Mouse (Mus musculus) heart, postnatal 0 days (tissue): ENCODE data around the gene Heatr5a. TPM values are rescaled to one million over a fixed set of nuclear protein-coding genes. Genes with fewer than 3 reads are reported as not detected.
A peak's percentile ranks its signal among the peaks of the same experiment; 100 is the strongest.

Source experiments
- ATAC-seq: fragments of 200-750 bp; cut with Nextera tagmentation; 2 replicates; pipeline ENCODE4 v1.8.0; 2017; ENCODE audit warnings: low read depth, moderate number of reproducible peaks, moderate library complexity; ENCODE audit not compliant: insufficient read depth
- DNase-seq: peaks from one replicate; pipeline ENCODE4 v3.0.0-alpha.2; 2016; ENCODE audit warnings: low spot score
- H3K27ac ChIP-seq: fragments of 300-500 bp; sonication (generic); 2 replicates; pipeline ENCODE4 v1.5.1; 2014; ENCODE audit warnings: low read depth, mild to moderate bottlenecking
- H3K27me3 ChIP-seq: fragments of 300-500 bp; sonication (generic); 2 replicates; pipeline ENCODE4 v1.6.1; 2014; ENCODE audit warnings: low read length, mixed read lengths; ENCODE audit not compliant: control insufficient read depth, insufficient read depth
- H3K36me3 ChIP-seq: fragments of 300-500 bp; sonication (generic); replicated peaks from 2 replicates; pipeline ENCODE4 v1.6.1; 2014; ENCODE audit warnings: low read length, mixed read lengths; ENCODE audit not compliant: control insufficient read depth, insufficient read depth
- H3K4me1 ChIP-seq: fragments of 300-500 bp; sonication (generic); 2 replicates; pipeline ENCODE4 v1.6.1; 2014; ENCODE audit warnings: antibody characterized with exemption; ENCODE audit not compliant: control insufficient read depth, insufficient read depth
- H3K4me2 ChIP-seq: fragments of 300-500 bp; sonication (generic); 2 replicates; pipeline ENCODE4 v1.6.1; 2014; ENCODE audit warnings: low read depth, mild to moderate bottlenecking, low read length, moderate library complexity
- H3K4me3 ChIP-seq: fragments of 300-500 bp; sonication (generic); 2 replicates; pipeline ENCODE4 v1.5.1; 2014; ENCODE audit warnings: low read depth, low read length
- H3K9ac ChIP-seq: fragments of 300-500 bp; sonication (generic); replicated peaks from 2 replicates; pipeline ENCODE4 v1.6.1; 2014; ENCODE audit warnings: low read depth, low read length, mixed read lengths
- H3K9me3 ChIP-seq: fragments of 300-500 bp; sonication (generic); replicated peaks from 2 replicates; pipeline ENCODE4 v1.6.1; 2016; ENCODE audit warnings: low read length; ENCODE audit not compliant: control insufficient read depth
- CTCF ChIP-seq: IDR thresholded peaks from 2 replicates; pipeline ENCODE4 v1.5.1; 2016; ENCODE audit warnings: antibody characterized with exemption, control low read depth, low read depth
- EP300 ChIP-seq: IDR thresholded peaks from 2 replicates; pipeline ENCODE4 v1.6.1; 2016; ENCODE audit warnings: antibody characterized with exemption, low read depth
- WGBS: fragments of 180-500 bp; shearing (Covaris S2); extraction: QIAGEN DNeasy Blood & Tissue Kit; methylation state at CpG from one replicate; pipeline ENCODE4 v1.1.7; 2014; 5-methylcytosine and 5-hydroxymethylcytosine counted together
- polyA plus RNA-seq: library from polyadenylated mRNA; unstranded; fragments of >200 nt; fragmentation: Nextera tagmentation; extraction: Ambion mirVana; gene quantifications from 2 replicates; pipeline ENCODE4 v1.2.1, GENCODE M21; 2015
- total RNA-seq: library from RNA; depleted of rRNA; stranded (reverse); fragments of >200 nt; gene quantifications from 2 replicates; pipeline ENCODE4 v1.2.3, GENCODE M21; 2014; ENCODE audit warnings: low replicate concordance; rRNA removed

Heatr5a gene
- total and polyA plus RNA-seq, 2 experiments from 2014 or later, result 3.7 to 41.9 TPM

DNA sequence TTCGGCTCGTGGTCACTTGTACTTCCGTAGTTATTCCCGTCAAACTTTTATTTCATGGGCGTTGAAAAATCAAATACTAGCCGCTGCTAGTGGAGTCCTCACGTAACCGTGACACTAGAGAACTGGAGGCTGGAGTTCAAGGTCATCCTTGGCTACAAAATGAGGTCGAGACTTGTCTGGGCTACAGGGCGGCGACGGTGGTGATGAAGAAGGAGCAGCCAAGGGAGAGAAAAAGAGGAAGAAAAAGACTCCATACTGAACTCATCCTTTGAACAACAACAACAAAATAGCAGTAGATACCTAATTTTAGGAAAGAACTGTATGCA is 141.1 kb downstream of the Heatr5a start:
- no peak for TF ChIP-seq CTCF
- TF ChIP-seq EP300, result no peak
- Histone ChIP-seq H3K9me3 (no peaks in the 10 kb centered on the region), H3K27ac (peak overlapping the region; percentile 99), H3K4me3 (peak overlapping the region; percentile 96), H3K4me2 (peak overlapping the region; percentile 93), H3K4me1 (peaks cover 13% of the 10 kb centered on the region), H3K36me3 (peaks cover 9% of the 10 kb centered on the region; the same call in 1 of the 2 replicates), H3K27me3 (no peaks in the 10 kb centered on the region), H3K9ac (peak overlapping the region; percentile 98)
- DNase-seq (no peak), ATAC-seq (no peak)
- 1% methylated on average over 12 of the region's 12 CpGs for WGBS

- H3K4me3 ChIP-seq, result peak within 1 kb of the TSS; percentile 96
- H3K27me3 ChIP-seq, result no peaks in the 10 kb centered on the region
- peaks cover 13% of the 10 kb centered on the region for H3K4me1 ChIP-seq
- under 1% methylated on average over 76 of the region's 114 CpGs for WGBS
- H3K27ac ChIP-seq, result peak within 1 kb of the TSS; percentile 99
- H3K9me3 ChIP-seq, result no peaks in the 10 kb centered on the region
- peak; percentile 92 for ATAC-seq
- peak; percentile 76 for DNase-seq
- peak within 1 kb of the TSS; percentile 98 for H3K9ac ChIP-seq
- TF ChIP-seq CTCF (peak; percentile 11; the same call in 1 of the 2 replicates), EP300 (no peak; the same call in 1 of the 2 replicates)
- peaks cover 15% of the 10 kb centered on the region; the same call in 1 of the 2 replicates for H3K36me3 ChIP-seq
- peak within 1 kb of the TSS; percentile 93 for H3K4me2 ChIP-seq
Measured at GRCm38 (mm10) chr12:51829290-51830076, 141.6 kb downstream of the Heatr5a start, which contains the start of gene Hectd1. TSS of gene Hectd1 (minus strand) at chr12:51829536.

DNA sequence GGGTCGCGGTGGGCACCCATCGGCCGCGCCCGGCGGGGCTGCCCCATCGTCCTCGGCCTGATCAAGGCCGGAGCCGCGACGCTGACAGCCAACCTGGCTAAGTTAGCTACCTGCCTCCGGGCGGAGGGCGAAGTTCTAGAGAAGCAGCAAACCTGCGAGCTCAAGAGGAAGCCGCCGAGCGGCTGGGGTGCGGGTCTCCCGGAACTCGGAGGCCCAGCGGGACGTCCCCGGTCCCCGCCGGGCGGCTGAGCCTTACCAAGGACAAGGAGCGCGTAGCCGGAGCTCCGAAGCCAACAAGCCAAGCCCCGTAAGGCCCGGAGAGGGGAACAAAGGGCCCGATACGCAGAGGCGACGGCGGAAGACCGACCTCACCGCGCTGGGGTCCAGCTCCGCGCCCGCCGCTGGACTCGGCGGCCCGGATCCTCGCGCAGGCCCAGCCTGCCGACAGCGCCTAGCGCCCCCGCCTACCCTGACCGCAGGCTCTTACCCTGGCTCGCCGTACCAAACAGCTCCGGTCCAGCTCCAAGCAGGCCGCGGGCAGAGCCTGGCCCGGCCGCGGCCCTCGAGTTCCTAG is 142.3 kb downstream of the Heatr5a start:
- no peaks in the 10 kb centered on the region for H3K9me3 ChIP-seq
- peak overlapping the region; percentile 98 for H3K9ac ChIP-seq
- peak overlapping the region; percentile 99 for H3K27ac ChIP-seq
- WGBS, result under 1% methylated on average over 39 of the region's 66 CpGs
- peaks cover 13% of the 10 kb centered on the region for H3K4me1 ChIP-seq
- ATAC-seq, result peak; percentile 10
- TF ChIP-seq EP300, result no peak; the same call in 1 of the 2 replicates
- no peak for TF ChIP-seq CTCF
- no peak for DNase-seq
- H3K4me3 ChIP-seq, result peak overlapping the region; percentile 96
- peaks cover 18% of the 10 kb centered on the region; the same call in 1 of the 2 replicates for H3K36me3 ChIP-seq
- H3K27me3 ChIP-seq, result no peaks in the 10 kb centered on the region
- peak overlapping the region; percentile 93 for H3K4me2 ChIP-seq

DNA sequence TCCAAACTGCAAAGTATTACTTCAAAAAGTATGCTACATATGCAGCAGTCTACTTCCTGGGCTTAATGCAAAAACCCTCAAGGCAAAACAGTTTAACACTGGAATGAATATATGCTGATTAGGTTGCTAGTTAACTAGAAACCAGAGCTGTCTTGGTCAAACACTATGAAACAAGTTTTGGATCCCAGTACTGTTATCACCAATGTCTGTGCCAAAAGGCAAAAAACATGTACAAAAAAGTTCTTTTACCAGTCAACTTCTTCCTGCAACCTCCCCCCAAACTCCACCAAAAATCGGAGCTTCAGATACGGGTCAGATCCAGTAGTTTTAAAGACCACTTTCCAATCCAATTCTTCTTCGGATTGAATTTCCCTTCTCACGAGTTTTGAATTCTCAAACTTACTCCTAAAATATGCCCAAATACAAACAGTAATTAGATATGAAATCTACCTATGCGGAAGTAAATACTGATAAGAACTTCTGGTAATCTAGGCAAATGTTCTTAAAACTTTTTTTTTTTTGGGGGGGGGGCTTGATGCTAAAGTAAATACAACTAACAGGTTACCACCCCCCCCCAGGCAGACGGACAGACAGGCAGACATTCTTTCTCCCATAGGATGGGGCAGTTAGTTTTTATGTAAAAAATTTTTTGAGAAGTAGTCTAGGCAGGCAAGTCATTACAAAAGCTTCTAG is 143.0 kb downstream of the Heatr5a start:
- no peaks in the 10 kb centered on the region for H3K9me3 ChIP-seq
- H3K27ac ChIP-seq, result peak overlapping the region; percentile 99
- WGBS, result 7% methylated on average over 6 of the region's 6 CpGs
- H3K4me2 ChIP-seq, result peak overlapping the region; percentile 93
- H3K36me3 ChIP-seq, result peaks cover 18% of the 10 kb centered on the region; the same call in 1 of the 2 replicates
- H3K4me1 ChIP-seq, result peaks cover 14% of the 10 kb centered on the region
- ATAC-seq (no peak), DNase-seq (no peak)
- peak overlapping the region; percentile 98 for H3K9ac ChIP-seq
- TF ChIP-seq CTCF (no peak), EP300 (no peak)
- peak overlapping the region; percentile 96 for H3K4me3 ChIP-seq
- H3K27me3 ChIP-seq, result no peaks in the 10 kb centered on the region

Other genes with a start within 250 kb of the Heatr5a start
- 71.1 and 72.3 TPM in 2 replicates for gene Hectd1, start 141.8 kb downstream of the Heatr5a start, total RNA-seq
- 24.3 and 27.1 TPM in 2 replicates for gene Hectd1, start 141.8 kb downstream of the Heatr5a start, polyA plus RNA-seq
- 20.3 and 25.8 TPM in 2 replicates for gene Dtd2, start 35.2 kb upstream of the Heatr5a start, total RNA-seq
- gene Dtd2, start 35.2 kb upstream of the Heatr5a start, polyA plus RNA-seq, result 23.6 and 24.7 TPM in 2 replicates
- gene Gpr33, start 56.7 kb upstream of the Heatr5a start, total RNA-seq, result not detected in 2 replicates
- not detected in 2 replicates for gene Gpr33, start 56.7 kb upstream of the Heatr5a start, polyA plus RNA-seq
- gene Nubpl, start 126.4 kb upstream of the Heatr5a start, total RNA-seq, result 2.7 and 9.0 TPM in 2 replicates
- 9.4 and 9.9 TPM in 2 replicates for gene Nubpl, start 126.4 kb upstream of the Heatr5a start, polyA plus RNA-seq